Mouse (Mus musculus) yolk sac, embryonic 10.5 days (tissue): ENCODE measurements at regions not wholly inside any gene's neighbourhood (a gene's known extent, or its start where the extent isn't known, plus 50 kb on each side); places are given as distances from the start of the nearest gene placed in this dataset.
"Not testable (repeated sequence)": the region's sequence is repeated elsewhere in the genome, so short reads cannot be mapped to it uniquely, and the experiment has no call there.

Experiments used
- DNase-seq: peaks from one replicate; pipeline ENCODE4 v3.0.0-alpha.2; 2017; ENCODE audit warnings: low spot score

GRCm38 (mm10) chr13:99128979-99129378 is 55.6 kb upstream of the Zfp366 start:
- DNase-seq = no peak

DNA sequence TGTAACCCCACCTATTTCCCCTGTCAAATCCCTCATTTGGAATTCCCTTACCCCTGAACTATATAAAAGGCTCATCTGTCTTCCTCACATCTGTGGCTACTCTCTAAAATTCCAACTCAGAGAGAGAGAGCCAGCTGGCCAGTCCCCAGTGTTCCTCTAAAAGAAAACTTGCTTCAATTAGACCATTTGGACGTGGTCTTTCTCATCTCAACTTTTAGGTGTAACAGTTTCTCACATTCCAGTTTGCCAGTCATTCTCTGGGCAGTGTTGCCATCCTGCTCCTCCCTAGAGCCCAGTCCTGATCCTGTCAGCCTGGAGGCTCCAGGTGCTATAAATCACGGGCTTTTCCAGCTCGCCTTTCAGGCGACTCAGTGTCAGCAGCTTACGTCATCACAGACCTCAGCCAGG is 56.3 kb upstream of the Zfp366 start:
- DNase-seq = no peak

- DNase-seq = no peak
Measured at GRCm38 (mm10) chr13:99127716-99128115, 56.9 kb upstream of the Zfp366 start.

DNA sequence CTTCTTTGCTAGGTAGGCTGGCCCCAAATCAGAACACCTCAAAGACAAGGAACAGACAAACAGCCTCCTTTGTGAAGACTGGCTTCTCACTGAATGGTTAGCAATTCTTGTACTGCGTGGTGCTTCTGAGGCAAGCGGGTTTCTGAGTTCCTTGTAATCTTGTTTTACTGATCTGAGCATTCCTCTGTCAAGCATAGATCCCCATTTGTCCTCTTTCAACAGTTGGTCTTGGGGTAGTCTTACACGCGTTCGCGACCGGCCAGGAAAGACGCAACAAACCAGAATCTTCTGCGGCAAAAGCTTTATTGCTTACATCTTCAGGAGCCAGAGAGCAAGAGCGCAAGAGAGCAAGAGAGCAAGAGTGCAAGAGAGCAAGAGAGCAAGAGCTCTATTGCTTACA is 57.7 kb upstream of the Zfp366 start:
- DNase-seq = not testable (repeated sequence)

DNA sequence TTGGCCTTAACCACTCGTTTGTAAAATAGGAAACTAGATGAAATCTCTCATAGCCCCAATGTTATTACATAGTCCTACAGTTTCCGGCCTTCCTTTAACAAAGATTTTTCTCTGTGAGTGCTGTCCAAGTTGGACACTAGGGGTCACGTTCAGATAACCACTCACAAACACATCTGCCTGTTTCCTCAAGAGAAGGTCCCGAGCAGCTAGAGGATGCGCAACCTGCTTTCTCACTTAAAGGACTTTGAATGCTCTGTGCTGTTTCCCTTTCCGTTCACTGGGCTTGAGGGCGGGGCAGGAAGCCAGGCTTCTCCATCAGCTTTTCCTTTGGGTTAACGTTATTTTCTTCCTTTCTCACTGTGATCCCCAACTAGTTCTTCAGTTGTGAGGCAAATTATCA is 58.1 kb upstream of the Zfp366 start:
- DNase-seq = no peak

GRCm38 (mm10) chr13:99125946-99126345 is 58.7 kb upstream of the Zfp366 start:
- no peak for DNase-seq

DNA sequence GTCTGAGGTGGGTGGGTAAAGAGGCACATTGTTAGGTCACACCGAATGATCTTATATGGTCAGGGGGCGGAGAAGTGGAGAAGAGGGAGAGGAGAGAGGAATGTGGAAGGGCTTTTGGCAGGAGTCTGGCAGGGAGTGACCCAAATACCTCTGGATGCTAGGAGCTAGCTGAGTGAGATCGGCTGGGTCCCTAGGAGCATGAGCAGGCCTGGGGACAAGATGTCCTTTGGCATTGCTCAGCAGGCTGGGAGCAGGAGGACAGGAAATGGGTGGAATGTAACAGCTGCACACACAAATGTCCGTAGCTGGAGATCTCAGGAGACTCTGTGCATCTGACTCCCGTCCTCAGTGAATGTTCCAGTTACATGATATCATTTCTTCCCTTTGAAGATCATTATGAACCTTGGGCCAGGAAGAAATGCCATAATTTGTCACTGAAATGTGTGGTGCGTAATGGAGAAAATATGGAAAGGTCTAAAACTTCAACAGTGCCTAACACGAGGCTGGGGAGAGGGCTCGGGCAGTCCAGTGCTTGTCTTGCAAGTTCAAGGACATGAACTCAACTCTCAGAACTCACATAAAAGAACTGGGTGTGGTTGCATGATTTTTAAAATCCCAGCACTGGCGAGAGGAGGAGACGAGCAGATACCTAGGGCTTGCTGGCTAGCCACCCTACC is 59.6 kb upstream of the Zfp366 start:
- DNase-seq = no peak

DNA sequence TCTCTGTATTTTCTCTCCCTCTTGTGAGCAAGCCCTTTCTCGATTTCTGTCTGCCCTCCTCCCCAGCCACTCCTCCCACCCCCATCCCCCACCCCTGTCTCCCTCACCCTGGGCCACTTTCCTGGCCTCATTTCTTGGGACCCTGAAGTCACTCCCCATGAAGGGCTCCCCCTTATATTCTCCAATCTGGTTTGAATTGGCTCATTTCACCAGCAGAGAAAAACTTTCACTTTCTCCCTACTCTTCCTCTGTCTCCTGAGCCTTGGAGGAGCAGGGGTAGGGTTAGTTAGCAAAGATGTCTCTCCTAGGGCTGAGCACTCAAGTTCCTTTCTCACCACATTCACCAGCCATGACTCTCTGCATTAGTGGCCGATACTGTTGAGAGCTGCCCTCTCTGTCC is 60.5 kb upstream of the Zfp366 start:
- no peak for DNase-seq

DNA sequence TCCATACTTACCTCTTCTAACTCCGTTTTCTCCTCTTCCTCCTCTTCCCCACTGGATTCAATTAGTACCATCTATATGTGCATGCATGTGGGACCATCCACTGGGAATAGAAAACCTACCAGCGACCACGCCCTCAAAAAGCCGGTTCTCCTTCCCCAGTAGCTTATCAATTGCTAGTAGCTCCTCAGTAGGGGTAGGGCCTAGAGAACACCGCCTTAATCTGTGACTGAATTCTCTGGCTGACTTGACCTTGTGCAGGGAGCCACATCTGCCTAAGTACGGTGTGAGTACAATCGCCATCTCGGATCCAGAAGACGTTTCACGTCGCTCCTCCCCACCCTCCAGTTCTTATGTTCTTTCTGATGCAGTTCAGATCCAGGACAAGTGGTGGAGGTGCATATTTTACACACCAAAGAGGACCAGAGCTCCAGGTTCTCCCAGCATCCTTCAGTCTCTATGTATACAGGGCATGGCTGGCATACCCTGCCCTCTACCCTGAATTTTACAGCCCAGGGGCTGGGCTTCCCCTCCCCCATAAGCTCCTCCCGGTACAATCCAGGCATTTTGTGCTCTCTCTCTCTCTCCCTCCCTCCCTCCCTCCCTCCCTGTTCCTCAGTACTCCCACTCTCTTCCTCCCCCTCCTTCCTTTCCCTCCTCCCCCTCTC is 61.0 kb upstream of the Zfp366 start:
- DNase-seq = no peak

DNA sequence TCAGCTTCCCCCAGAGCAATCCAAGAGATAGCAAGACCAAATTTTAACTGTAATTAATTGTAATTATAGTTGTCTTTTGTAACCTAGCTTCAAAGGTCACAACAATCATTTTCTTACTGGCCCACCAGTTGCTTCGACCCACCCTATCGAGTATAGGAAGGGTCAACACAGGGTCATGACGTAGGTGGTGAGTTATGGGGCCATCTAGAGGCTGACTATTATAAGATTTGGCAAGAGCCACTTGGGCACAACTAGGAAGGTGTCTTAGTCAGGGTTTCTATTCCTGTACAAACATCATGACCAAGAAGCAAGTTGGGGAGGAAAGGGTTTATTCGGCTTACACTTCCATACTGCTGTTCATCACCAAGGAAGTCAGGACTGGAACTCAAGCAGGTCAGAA is 62.1 kb upstream of the Zfp366 start:
- DNase-seq = not testable (repeated sequence)

DNA sequence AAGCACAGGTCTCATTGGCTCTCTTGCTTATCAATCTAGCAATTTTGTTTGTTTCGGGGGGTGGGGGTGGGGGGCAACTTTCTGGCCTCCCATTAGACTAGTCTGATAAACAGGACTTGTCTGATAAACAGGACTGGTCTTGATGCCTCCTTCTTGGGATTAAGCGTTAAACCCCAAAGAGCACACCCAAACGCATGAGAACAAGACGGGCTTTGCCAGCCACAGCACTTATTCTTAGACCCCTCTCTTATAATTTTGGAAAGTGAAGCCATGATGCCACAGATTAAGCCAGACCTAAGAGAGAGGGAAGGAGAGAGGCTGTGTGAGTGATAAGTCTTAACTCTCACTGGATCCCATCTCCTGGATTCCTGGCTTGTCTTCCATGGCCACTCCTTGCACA is 63.5 kb upstream of the Zfp366 start:
- DNase-seq = no peak

- no peak for DNase-seq
Measured at GRCm38 (mm10) chr13:99119941-99120340, 64.7 kb upstream of the Zfp366 start.

- no peak for DNase-seq
Measured at GRCm38 (mm10) chr13:99118901-99119300, 65.7 kb upstream of the Zfp366 start.

GRCm38 (mm10) chr13:99115541-99115940 is 69.1 kb upstream of the Zfp366 start:
- no peak for DNase-seq

DNA sequence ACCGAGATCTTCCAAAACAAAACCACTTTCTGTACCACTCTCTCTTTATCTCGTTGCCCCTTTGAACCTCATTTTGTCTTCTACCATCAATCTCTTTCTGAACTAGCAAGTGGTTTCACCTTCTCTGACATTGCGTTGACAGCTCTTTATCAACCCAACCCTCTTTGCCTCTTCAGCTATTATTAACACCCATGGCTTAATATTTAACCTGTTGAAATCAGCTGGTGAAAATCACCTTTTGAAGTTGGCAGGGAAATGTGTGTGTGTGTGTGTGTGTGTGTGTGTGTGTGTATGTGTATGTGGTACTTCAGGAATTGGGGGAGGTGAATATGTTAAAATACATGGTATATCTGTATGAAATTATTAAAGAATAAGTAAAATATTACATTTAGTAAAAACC is 70.1 kb upstream of the Zfp366 start:
- no peak for DNase-seq

DNA sequence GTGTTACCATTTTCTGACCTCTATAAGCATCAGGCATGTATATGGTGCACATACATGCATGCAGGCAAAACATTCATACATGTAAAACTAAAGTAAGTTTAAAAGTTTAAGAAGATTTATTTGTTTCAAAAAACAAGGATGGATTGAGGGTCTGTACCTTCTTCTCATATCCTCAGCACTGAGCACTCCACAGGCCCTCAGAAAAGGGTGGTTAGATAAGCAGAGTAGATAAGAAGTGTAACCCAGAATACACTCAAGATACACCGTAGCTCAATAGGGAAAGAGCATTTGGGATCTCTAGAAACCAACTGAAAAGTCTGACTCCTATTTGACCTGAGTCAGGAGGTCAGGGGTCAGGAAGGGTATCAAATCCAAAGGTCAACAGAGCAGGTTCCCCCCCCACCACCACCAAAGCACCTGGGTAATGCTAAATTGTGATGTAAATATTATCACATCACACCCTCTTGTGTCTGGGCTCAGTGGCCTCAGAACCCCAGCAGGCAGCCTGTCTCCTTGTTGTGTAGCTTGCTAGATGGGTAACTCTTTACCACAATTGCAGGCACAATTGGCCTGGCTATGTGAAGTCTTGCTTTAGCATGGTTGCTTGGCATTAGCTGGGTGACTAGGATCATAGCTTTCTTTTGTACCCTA is 72.8 kb upstream of the Zfp366 start:
- DNase-seq = no peak

DNA sequence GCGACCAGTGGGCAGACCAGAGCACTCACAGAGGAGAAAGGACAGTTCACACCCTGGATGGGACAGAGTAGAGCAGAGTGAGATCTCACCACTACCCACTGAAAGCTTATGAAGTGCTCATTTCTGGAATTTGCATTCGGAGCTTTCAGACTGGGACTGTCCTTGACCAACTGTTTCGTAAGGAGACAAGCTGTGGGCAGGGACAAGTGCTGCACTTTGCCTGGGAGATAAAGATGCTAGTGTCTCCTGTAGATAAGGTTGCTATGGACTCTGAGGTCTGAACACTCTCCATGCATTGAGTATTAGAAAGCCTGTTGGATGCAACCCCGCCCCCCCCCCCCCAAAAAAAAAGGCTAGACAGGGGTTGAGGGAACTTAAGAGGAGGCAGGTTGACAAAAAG is 76.6 kb upstream of the Zfp366 start:
- peak; percentile 56 for DNase-seq

- no peak for DNase-seq
Measured at GRCm38 (mm10) chr13:99102089-99102681, 82.4 kb upstream of the Zfp366 start.

GRCm38 (mm10) chr13:99100430-99101409 is 83.9 kb upstream of the Zfp366 start:
- no peak for DNase-seq

GRCm38 (mm10) chr13:99099794-99100429 is 84.7 kb upstream of the Zfp366 start:
- DNase-seq = no peak

DNA sequence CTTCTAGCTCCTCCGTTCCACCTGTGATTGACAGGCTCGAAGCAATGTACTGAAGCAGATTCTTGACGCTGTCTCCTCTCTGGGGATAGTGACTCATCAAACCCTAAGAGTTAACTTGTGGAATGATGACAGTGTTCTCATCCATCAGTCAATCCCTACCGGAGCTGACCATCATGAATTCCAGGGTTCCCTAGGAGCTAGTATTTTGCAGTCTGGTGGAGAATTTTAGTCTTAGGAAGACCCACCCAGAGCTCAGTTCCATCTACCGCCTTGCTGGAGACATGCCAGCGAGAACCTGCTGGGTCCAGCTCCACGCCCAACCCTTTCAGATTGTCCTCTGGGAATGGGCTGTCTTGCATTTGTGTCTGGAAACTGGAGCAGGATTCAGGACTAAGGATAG is 85.4 kb upstream of the Zfp366 start:
- no peak for DNase-seq
